ENCODE assay signal across 8 mouse cellular contexts in genomic region chr11:80183054-80183704, GRCm38 (mm10). TPM values are rescaled to one million over a fixed set of nuclear protein-coding genes. Genes with fewer than 3 reads are reported as not detected.
DNase-seq lines count a peak whose midpoint lies in the region; ATAC-seq and TF ChIP-seq lines count a peak whose summit lies in the region.
"Not testable (repeated sequence)": the region's sequence is repeated elsewhere in the genome, so short reads cannot be mapped to it uniquely, and the experiment has no call there.

No protein-coding gene starts in this region.

- peaks cover 2 to 11% of the 10 kb centered on the region in 2 experiments; a peak in 3 of 4 replicates for H3K4me1 ChIP-seq in MEL (ENCODE audit: control insufficient read depth in 1 of 2, insufficient read depth in 2 of 2, low read length in 2 of 2)
- peaks cover 15% of the 10 kb centered on the region for H3K4me1 ChIP-seq in erythroblast, embryonic 14.5 days (ENCODE audit: control insufficient read depth)
- H3K4me1 ChIP-seq in heart, embryonic 10.5 days; hindbrain, postnatal 0 days (ENCODE audit: insufficient read depth, low read length); limb, embryonic 12.5 days (replicated peaks); lung, postnatal 0 days (ENCODE audit: insufficient read depth, low read depth, low read length); neural tube, embryonic 11.5 days (ENCODE audit: control insufficient read depth, insufficient read depth, low read length); thymus, adult 2 months (replicated peaks; ENCODE audit: control insufficient read depth, insufficient read depth, low read length): not testable (repeated sequence)

- H3K27ac ChIP-seq in MEL (ENCODE audit: control insufficient read depth, low read depth, low read length) = peak overlapping the region; percentile 60
- H3K27ac ChIP-seq in heart, embryonic 10.5 days = peak overlapping the region; percentile 96
- peak overlapping the region; percentile 75; the same call in 1 of the 2 replicates for H3K27ac ChIP-seq in hindbrain, postnatal 0 days
- peak overlapping the region; percentile 78; the same call in 1 of the 2 replicates for H3K27ac ChIP-seq in limb, embryonic 12.5 days
- H3K27ac ChIP-seq in lung, postnatal 0 days (ENCODE audit: low read length) = peak overlapping the region; percentile 92
- H3K27ac ChIP-seq in neural tube, embryonic 11.5 days (ENCODE audit: low read depth, low read length); thymus, adult 2 months (ENCODE audit: control insufficient read depth, insufficient read depth, low read length): not testable (repeated sequence)

- WGBS in heart, embryonic 10.5 days = 41% methylated on average over 12 of the region's 12 CpGs
- WGBS in hindbrain, postnatal 0 days = 45% methylated on average over 12 of the region's 12 CpGs
- 41% methylated on average over 12 of the region's 12 CpGs for WGBS in limb, embryonic 12.5 days
- WGBS in lung, postnatal 0 days = 40% methylated on average over 12 of the region's 12 CpGs
- WGBS in neural tube, embryonic 11.5 days = 45% methylated on average over 12 of the region's 12 CpGs
- WGBS in thymus, adult 2 months = 36% methylated on average over 12 of the region's 12 CpGs

- TF ChIP-seq POLR2A in MEL (IDR thresholded peaks at IDR 0.05; ENCODE audit: control insufficient read depth in 1 of 2, insufficient read depth in 1 of 2, low read depth in 1 of 2, low read length in 2 of 2, poor library complexity in 1 of 2); thymus, adult 2 months (IDR thresholded peaks at IDR 0.05; ENCODE audit: control insufficient read depth, extremely low read depth, insufficient read depth, low read length, poor library complexity): not testable (repeated sequence)

- peak; percentile 65 for DNase-seq in MEL (ENCODE audit: low read depth, low spot score)
- DNase-seq in heart, embryonic 10.5 days (ENCODE audit: low spot score); hindbrain, postnatal 0 days (ENCODE audit: low spot score); lung, postnatal 0 days (ENCODE audit: low spot score); neural tube, embryonic 11.5 days (ENCODE audit: low spot score); thymus, adult 2 months: not testable (repeated sequence)

- peak; percentile 79 for ATAC-seq in hindbrain, postnatal 0 days
- ATAC-seq in limb, embryonic 12.5 days (ENCODE audit: insufficient number of reproducible peaks, insufficient read depth, low FRiP score, low TSS enrichment, low read depth); neural tube, embryonic 11.5 days (ENCODE audit: insufficient read depth, low FRiP score, low TSS enrichment): not testable (repeated sequence)
- ATAC-seq in lung, postnatal 0 days = peak; percentile 78

- not testable (repeated sequence) for H3K27me3 ChIP-seq in MEL (ENCODE audit: control insufficient read depth in 1 of 2, insufficient read depth in 2 of 2, low read length in 2 of 2); erythroblast, embryonic 14.5 days (ENCODE audit: control insufficient read depth); heart, embryonic 10.5 days (ENCODE audit: insufficient read depth, poor library complexity, severe bottlenecking); hindbrain, postnatal 0 days (ENCODE audit: insufficient read depth, low read length); limb, embryonic 12.5 days; lung, postnatal 0 days (replicated peaks; ENCODE audit: insufficient read depth, low read length); neural tube, embryonic 11.5 days (ENCODE audit: control insufficient read depth, insufficient read depth, low read length); thymus, adult 2 months (ENCODE audit: control insufficient read depth, insufficient read depth, low read length)

- not testable (repeated sequence) for TF ChIP-seq EP300 in MEL (IDR thresholded peaks at IDR 0.05; ENCODE audit: low read depth in 1 of 2, low read length in 2 of 2); lung, postnatal 0 days (IDR thresholded peaks at IDR 0.05)

- not testable (repeated sequence) for H3K79me2 ChIP-seq in MEL (ENCODE audit: control insufficient read depth, insufficient read depth, low read length, poor library complexity)

- H3K9me3 ChIP-seq in MEL (replicated peaks; ENCODE audit: insufficient read depth, low read length); erythroblast, embryonic 14.5 days (ENCODE audit: control insufficient read depth, low read length); heart, embryonic 10.5 days; hindbrain, postnatal 0 days (ENCODE audit: low read length); limb, embryonic 12.5 days; lung, postnatal 0 days (ENCODE audit: low read length); neural tube, embryonic 11.5 days (ENCODE audit: control insufficient read depth, low read length): not testable (repeated sequence)

- H3K4me3 ChIP-seq in MEL (ENCODE audit: control insufficient read depth in 1 of 2, insufficient read depth in 1 of 2, low read depth in 2 of 2, low read length in 2 of 2) = peak overlapping the region; percentile 90 to 91
- H3K4me3 ChIP-seq in erythroblast, embryonic 14.5 days (replicated peaks) = peak overlapping the region; percentile 86
- H3K4me3 ChIP-seq in heart, embryonic 10.5 days = peak overlapping the region; percentile 85
- peak overlapping the region; percentile 46 for H3K4me3 ChIP-seq in hindbrain, postnatal 0 days (ENCODE audit: low read length)
- H3K4me3 ChIP-seq in limb, embryonic 12.5 days (replicated peaks) = peak overlapping the region; percentile 66
- H3K4me3 ChIP-seq in lung, postnatal 0 days (ENCODE audit: low read depth, low read length) = peak overlapping the region; percentile 86
- peak overlapping the region; percentile 50 for H3K4me3 ChIP-seq in neural tube, embryonic 11.5 days (ENCODE audit: low read depth, low read length)
- peak overlapping the region; percentile 71 for H3K4me3 ChIP-seq in thymus, adult 2 months (ENCODE audit: control insufficient read depth, insufficient read depth, low read length)

- TF ChIP-seq CTCF in MEL (IDR thresholded peaks at IDR 0.05 in 2 of 3, conservative IDR thresholded peaks at IDR 0.05 in 1 of 3; ENCODE audit: control insufficient read depth in 1 of 3, insufficient read depth in 1 of 3, low read depth in 2 of 3, low read length in 3 of 3, poor library complexity in 1 of 3, severe bottlenecking in 1 of 3) = peak in 2 of 3 experiments; percentile 18 to 54; a peak in 3 of 6 replicates
- TF ChIP-seq CTCF in hindbrain, postnatal 0 days (IDR thresholded peaks at IDR 0.05; ENCODE audit: low read depth) = peak; percentile 51
- peak; percentile 52 for TF ChIP-seq CTCF in lung, postnatal 0 days (IDR thresholded peaks at IDR 0.05)
- TF ChIP-seq CTCF in thymus, adult 2 months (IDR thresholded peaks at IDR 0.05; ENCODE audit: borderline replicate concordance, control insufficient read depth, extremely low read depth, insufficient read depth, low read length, poor library complexity) = not testable (repeated sequence)

- not testable (repeated sequence) for TF ChIP-seq RAD21 in MEL (IDR thresholded peaks at IDR 0.05; ENCODE audit: low read depth, low read length)

- H3K4me2 ChIP-seq in hindbrain, postnatal 0 days (ENCODE audit: low read depth, low read length) = peak overlapping the region; percentile 62
- H3K4me2 ChIP-seq in limb, embryonic 12.5 days = peak overlapping the region; percentile 77
- peak overlapping the region; percentile 79 for H3K4me2 ChIP-seq in lung, postnatal 0 days (replicated peaks; ENCODE audit: low read depth, low read length)
- peak overlapping the region; percentile 68 for H3K4me2 ChIP-seq in neural tube, embryonic 11.5 days (ENCODE audit: low read depth)

- H3K36me3 ChIP-seq in MEL (ENCODE audit: control insufficient read depth in 1 of 2, insufficient read depth in 2 of 2, low read length in 2 of 2); erythroblast, embryonic 14.5 days (ENCODE audit: control insufficient read depth); heart, embryonic 10.5 days; hindbrain, postnatal 0 days (ENCODE audit: insufficient read depth, low read length); limb, embryonic 12.5 days; lung, postnatal 0 days (ENCODE audit: insufficient read depth, low read length); neural tube, embryonic 11.5 days (ENCODE audit: control insufficient read depth, insufficient read depth, low read length); thymus, adult 2 months (ENCODE audit: control insufficient read depth, insufficient read depth, low read length): not testable (repeated sequence)

- H3K9ac ChIP-seq in MEL (ENCODE audit: control insufficient read depth, low read depth, low read length, poor library complexity, severe bottlenecking) = peak overlapping the region; percentile 88
- H3K9ac ChIP-seq in hindbrain, postnatal 0 days (replicated peaks; ENCODE audit: low read length) = peak overlapping the region; percentile 59
- H3K9ac ChIP-seq in limb, embryonic 12.5 days (replicated peaks) = peak overlapping the region; percentile 75
- peak overlapping the region; percentile 76; the same call in 1 of the 2 replicates for H3K9ac ChIP-seq in lung, postnatal 0 days (replicated peaks; ENCODE audit: low read depth)
- not testable (repeated sequence) for H3K9ac ChIP-seq in neural tube, embryonic 11.5 days (ENCODE audit: low read length)

RNA-seq across cellular contexts. Expression of gene Rnf135, which starts 0.5 kb away (rescaled TPM):
- total RNA-seq in MEL (2012; rRNA removed) = 4.1 and 5.2 TPM in 2 replicates
- polyA plus RNA-seq in MEL (2012; ENCODE audit: insufficient read depth in 1 of 2, insufficient read length in 2 of 2, low read depth in 1 of 2, low replicate concordance in 2 of 2, missing spikeins in 1 of 2) = 1 to 10 TPM in 1 of 2 experiments, not detected in 1; 8.0 TPM
- 0.03 TPM in 1 of 2 replicates, not detected in the other for polyA plus RNA-seq in erythroblast, embryonic 14.5 days (2012)
- 8.8 and 9.4 TPM in 2 replicates for polyA plus RNA-seq in heart, embryonic 10.5 days (2016; fragmentation: Nextera tagmentation; extraction: Ambion mirVana)
- 2.3 and 5.0 TPM in 2 replicates for total RNA-seq in hindbrain, postnatal 0 days (2014; rRNA removed)
- polyA plus RNA-seq in hindbrain, postnatal 0 days (2015; fragmentation: Nextera tagmentation; extraction: Ambion mirVana) = 4.7 and 4.8 TPM in 2 replicates
- 6.3 and 6.4 TPM in 2 replicates for polyA plus RNA-seq in limb, embryonic 12.5 days (2016; fragmentation: Nextera tagmentation; extraction: Ambion mirVana)
- polyA plus RNA-seq in lung, postnatal 0 days (2015; fragmentation: Nextera tagmentation; extraction: Ambion mirVana) = 13.7 and 16.1 TPM in 2 replicates
- 2.9 and 3.3 TPM in 2 replicates for polyA plus RNA-seq in neural tube, embryonic 11.5 days (2014; fragmentation: Nextera tagmentation; extraction: Ambion mirVana)
- polyA plus RNA-seq in thymus, adult 2 months (2012; rRNA removed) = 4.3 and 4.9 TPM in 2 replicates

RNA-seq across cellular contexts. Expression of gene Rhot1, which starts 25.6 kb away (rescaled TPM):
- total RNA-seq in MEL (2012; rRNA removed) = 39.8 and 43.7 TPM in 2 replicates
- 100 to 1,000 TPM in 1 of 2 experiments, 10 to 100 TPM in 1; 44.3 to 919 TPM for polyA plus RNA-seq in MEL (2012; ENCODE audit: insufficient read depth in 1 of 2, insufficient read length in 2 of 2, low read depth in 1 of 2, low replicate concordance in 2 of 2, missing spikeins in 1 of 2)
- 0.09 and 0.19 TPM in 2 replicates for polyA plus RNA-seq in erythroblast, embryonic 14.5 days (2012)
- 57.0 and 63.2 TPM in 2 replicates for polyA plus RNA-seq in heart, embryonic 10.5 days (2016; fragmentation: Nextera tagmentation; extraction: Ambion mirVana)
- total RNA-seq in hindbrain, postnatal 0 days (2014; rRNA removed) = 50.0 and 62.1 TPM in 2 replicates
- polyA plus RNA-seq in hindbrain, postnatal 0 days (2015; fragmentation: Nextera tagmentation; extraction: Ambion mirVana) = 57.4 and 59.1 TPM in 2 replicates
- 58.2 and 59.5 TPM in 2 replicates for polyA plus RNA-seq in limb, embryonic 12.5 days (2016; fragmentation: Nextera tagmentation; extraction: Ambion mirVana)
- polyA plus RNA-seq in lung, postnatal 0 days (2015; fragmentation: Nextera tagmentation; extraction: Ambion mirVana) = 38.2 and 44.9 TPM in 2 replicates
- 70.6 and 75.8 TPM in 2 replicates for polyA plus RNA-seq in neural tube, embryonic 11.5 days (2014; fragmentation: Nextera tagmentation; extraction: Ambion mirVana)
- 11.7 and 13.7 TPM in 2 replicates for polyA plus RNA-seq in thymus, adult 2 months (2012; rRNA removed)

RNA-seq across cellular contexts. Expression of gene Adap2, which starts 29.3 kb away (rescaled TPM):
- not detected in 2 replicates for total RNA-seq in MEL (2012; rRNA removed)
- not detected for polyA plus RNA-seq in MEL (2012; ENCODE audit: insufficient read depth in 1 of 2, insufficient read length in 2 of 2, low read depth in 1 of 2, low replicate concordance in 2 of 2, missing spikeins in 1 of 2)
- not detected in 2 replicates for polyA plus RNA-seq in erythroblast, embryonic 14.5 days (2012)
- 0.18 and 0.46 TPM in 2 replicates for polyA plus RNA-seq in heart, embryonic 10.5 days (2016; fragmentation: Nextera tagmentation; extraction: Ambion mirVana)
- total RNA-seq in hindbrain, postnatal 0 days (2014; rRNA removed) = 4.1 and 4.9 TPM in 2 replicates
- polyA plus RNA-seq in hindbrain, postnatal 0 days (2015; fragmentation: Nextera tagmentation; extraction: Ambion mirVana) = 3.7 and 4.9 TPM in 2 replicates
- polyA plus RNA-seq in limb, embryonic 12.5 days (2016; fragmentation: Nextera tagmentation; extraction: Ambion mirVana) = 0.45 and 1.2 TPM in 2 replicates
- 8.4 and 12.4 TPM in 2 replicates for polyA plus RNA-seq in lung, postnatal 0 days (2015; fragmentation: Nextera tagmentation; extraction: Ambion mirVana)
- 0.84 and 1.5 TPM in 2 replicates for polyA plus RNA-seq in neural tube, embryonic 11.5 days (2014; fragmentation: Nextera tagmentation; extraction: Ambion mirVana)
- polyA plus RNA-seq in thymus, adult 2 months (2012; rRNA removed) = 4.5 and 5.1 TPM in 2 replicates

RNA-seq across cellular contexts. Expression of gene Tefm, which starts 41.2 kb away (rescaled TPM):
- total RNA-seq in MEL (2012; rRNA removed) = 30.0 and 33.9 TPM in 2 replicates
- polyA plus RNA-seq in MEL (2012; ENCODE audit: insufficient read depth in 1 of 2, insufficient read length in 2 of 2, low read depth in 1 of 2, low replicate concordance in 2 of 2, missing spikeins in 1 of 2) = 10 to 100 TPM in 1 of 2 experiments, not detected in 1; 23.6 TPM
- not detected in 2 replicates for polyA plus RNA-seq in erythroblast, embryonic 14.5 days (2012)
- 35.4 and 36.6 TPM in 2 replicates for polyA plus RNA-seq in heart, embryonic 10.5 days (2016; fragmentation: Nextera tagmentation; extraction: Ambion mirVana)
- 8.6 and 8.9 TPM in 2 replicates for total RNA-seq in hindbrain, postnatal 0 days (2014; rRNA removed)
- 18.6 and 22.9 TPM in 2 replicates for polyA plus RNA-seq in hindbrain, postnatal 0 days (2015; fragmentation: Nextera tagmentation; extraction: Ambion mirVana)
- 32.4 and 34.9 TPM in 2 replicates for polyA plus RNA-seq in limb, embryonic 12.5 days (2016; fragmentation: Nextera tagmentation; extraction: Ambion mirVana)
- 17.8 and 19.5 TPM in 2 replicates for polyA plus RNA-seq in lung, postnatal 0 days (2015; fragmentation: Nextera tagmentation; extraction: Ambion mirVana)
- polyA plus RNA-seq in neural tube, embryonic 11.5 days (2014; fragmentation: Nextera tagmentation; extraction: Ambion mirVana) = 28.5 and 32.4 TPM in 2 replicates
- 5.1 and 6.8 TPM in 2 replicates for polyA plus RNA-seq in thymus, adult 2 months (2012; rRNA removed)

Comparison
In these comparisons a context has a peak if more than half of its experiments do, and no peak if none do; other contexts are left out.
1. RNA of gene Rhot1, which starts 25.6 kb away (polyA plus RNA-seq): 44.3 to 919 TPM in MEL, 70.6 to 75.8 TPM in neural tube, embryonic 11.5 days, 58.2 to 59.5 TPM in limb, embryonic 12.5 days, 57.4 to 59.1 TPM in hindbrain, postnatal 0 days, 57.0 to 63.2 TPM in heart, embryonic 10.5 days, 38.2 to 44.9 TPM in lung, postnatal 0 days and 11.7 to 13.7 TPM in thymus, adult 2 months; 0.09 to 0.19 TPM in erythroblast, embryonic 14.5 days; every median in the first group is over 10 times any median in the second.
2. Peak in every context shown above with its lines, with median percentiles within 50 percentile points of each other: H3K4me3 ChIP-seq and H3K4me2 ChIP-seq.